Mouse (Mus musculus) spleen, postnatal 4 days (tissue): Measurements from ENCODE around the gene Il3.
A peak's percentile ranks its signal among the peaks of the same experiment; 100 is the strongest.

Experiments
- DNase-seq, 2 experiments: peaks; one replicate each; pipeline ENCODE4 v3.0.0; 2022; ENCODE audit warnings: low spot score in 2 of 2

Il3 gene

DNA sequence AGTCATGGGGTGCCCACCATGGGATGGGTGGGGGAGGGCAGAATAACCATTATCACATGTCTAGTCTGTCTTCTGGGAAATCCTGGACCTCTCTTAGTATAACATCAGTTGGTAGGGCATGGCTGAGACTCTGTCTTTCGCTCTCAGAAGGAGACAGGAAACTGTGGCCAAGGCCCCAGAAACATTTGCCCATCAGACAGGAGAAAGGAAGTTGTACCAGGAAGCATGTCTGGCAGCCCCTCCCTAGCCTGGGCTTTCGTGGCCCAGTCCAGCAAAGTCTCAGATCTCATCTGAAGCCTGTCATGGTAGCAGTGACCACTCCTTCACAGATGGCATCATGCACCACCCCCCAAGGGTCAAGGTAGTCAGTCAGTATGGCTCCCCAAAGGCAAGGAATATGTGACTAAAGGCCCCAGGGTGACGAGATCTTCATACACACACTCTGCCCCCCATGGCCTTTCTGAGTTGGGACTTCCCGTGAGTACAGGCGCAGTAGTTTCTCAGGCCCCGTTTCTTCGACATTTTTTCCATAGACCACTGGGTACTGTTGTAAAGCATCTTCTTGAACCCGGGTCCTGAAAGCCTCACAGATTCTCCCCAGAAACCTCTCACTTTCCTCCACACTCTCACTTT lies 20.9 kb upstream of the Il3 start:
- DNase-seq: no peak

DNA sequence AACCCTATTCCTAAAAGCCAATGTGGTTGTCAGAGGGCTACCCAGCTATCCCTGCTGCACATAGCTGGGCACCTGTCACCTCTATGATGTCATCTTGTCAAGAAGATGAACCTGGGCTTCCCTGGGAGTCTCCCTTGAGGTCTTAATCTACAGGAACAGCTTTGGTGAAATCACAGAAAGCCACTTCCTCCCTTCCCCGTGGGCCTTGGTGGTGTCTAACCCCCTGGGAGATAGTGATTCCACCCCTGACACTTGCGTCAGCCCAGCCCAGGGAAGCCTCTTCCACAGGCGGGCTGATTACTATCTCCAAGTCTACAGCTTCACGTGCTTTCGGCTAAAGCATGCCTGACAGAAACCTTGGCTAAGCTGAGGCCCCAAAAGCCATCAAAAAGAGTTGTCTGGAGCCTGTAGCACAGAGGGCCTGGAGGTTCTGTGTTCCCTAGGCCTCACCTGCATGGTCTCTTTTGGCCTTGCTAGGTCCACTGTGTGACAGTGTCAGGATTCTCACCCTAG lies 4.4 kb upstream of the Il3 start:
- no peak for DNase-seq

DNA sequence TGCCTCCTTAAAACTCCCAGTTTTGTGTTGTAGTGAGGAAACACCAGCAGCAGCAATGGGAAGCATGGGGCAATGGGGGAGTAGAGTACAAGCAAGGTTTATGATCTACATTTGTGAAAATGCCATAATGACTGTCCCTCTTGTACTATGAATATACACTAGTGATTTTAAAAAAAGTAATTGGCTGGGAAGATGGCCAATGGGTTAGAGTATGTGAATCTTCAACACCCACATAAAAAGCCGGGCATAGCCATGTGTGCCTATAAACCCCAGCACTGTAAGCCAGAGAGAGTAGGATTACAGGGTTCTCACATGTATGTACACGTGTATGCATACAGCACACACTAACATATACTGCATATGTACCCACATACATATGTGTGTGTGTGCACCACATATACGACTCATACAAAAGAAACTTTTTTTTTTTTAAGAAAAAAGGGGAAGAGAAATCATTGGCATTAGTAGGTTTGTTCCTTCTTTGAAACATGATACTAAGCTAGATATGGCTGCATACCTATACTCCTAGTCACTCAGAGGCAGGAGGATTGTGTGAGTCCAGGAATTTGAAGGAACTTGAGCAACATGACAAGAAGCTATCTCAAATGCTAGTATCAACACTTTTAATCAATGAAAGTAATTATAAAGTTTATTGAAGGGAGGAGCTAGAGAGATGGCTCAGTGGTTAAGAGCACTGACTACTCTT lies 2.3 kb upstream of the Il3 start:
- DNase-seq: no peak

DNA sequence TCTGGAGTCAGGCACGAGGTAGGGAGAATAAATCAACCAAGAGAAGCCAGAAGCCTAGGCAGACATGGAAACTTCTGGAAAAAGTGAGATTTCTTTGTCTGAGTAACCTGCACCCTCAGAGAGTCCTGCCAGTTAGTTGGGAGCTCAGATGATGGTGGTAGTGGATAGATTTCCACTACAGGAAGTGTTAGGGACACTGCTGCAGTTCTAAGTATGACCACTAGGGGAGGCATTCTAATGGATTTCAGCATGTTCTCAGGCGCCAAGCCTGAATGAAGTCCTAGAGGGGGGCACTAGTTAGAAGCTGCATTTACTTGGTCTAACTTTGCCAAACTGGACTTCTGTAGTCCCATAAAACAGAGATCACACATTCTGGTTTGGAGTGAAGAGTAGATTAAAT lies 2.5 kb downstream of the Il3 start:
- DNase-seq: peak; percentile 43 to 77

DNA sequence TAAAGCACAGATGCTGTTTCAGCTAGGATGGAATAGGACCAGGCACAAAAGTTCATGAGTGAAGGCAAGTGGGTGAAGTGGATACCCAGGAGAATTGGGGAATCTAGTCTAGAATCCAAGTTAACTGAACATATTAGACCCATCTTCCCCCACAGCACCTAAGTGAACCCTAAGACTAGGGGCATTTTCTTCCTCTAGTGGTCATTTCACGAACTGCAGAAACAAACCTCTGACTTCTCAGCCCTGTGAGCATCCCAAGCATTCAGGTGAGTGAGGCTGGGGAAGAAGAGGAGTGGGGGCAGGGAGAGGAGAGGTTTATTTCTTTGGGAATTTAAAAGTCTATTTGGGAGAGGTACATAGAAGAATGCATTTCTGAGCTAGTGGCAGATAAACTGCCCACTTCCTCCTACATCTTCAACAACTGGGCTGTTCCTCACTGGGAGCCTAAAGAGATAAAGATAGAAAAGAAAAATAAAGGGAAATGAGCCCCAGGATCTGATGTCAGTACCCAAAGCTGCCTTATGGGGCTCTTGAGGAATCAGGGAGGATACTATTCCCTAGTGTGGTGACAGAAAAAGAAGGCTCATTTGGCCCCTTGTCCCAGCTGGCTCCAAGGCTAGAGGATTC lies 3.6 kb downstream of the Il3 start:
- no peak for DNase-seq

DNA sequence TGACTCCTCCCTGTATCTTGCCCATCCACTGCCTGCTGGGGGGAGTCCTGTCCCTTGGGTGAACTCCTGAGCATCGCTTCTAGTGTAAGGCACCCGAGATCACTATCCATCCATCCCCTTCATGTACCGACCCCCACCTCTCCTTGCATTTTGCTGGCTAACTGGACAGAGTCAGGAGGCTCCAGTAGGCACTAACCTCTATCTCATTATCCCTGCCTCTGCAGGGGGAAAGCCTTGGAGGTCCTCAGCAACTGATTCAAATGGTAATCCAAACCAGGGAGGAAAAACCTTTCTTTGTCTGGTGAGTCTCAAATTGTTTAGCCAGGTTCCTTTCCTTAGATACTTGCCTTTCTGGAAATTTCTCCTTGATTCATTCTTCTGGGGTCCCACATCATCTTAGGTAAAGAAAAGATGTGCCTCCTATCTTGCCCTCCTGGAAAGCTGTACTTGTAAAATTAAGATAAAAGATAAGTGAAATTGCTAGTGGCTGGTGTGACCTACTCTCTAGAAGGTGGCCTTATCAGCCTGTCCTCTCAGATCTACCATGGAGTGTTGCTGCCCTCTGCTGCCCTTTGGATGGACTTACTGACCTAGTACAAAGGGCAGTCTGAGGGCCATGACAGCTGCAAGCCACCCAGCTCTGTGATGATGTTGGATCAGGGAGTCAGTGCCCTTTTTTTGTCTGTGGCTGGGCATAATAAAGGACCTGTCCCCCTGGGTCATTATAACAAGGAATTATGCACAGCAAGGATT lies 10.3 kb downstream of the Il3 start:
- peak; percentile 57 to 75 for DNase-seq

DNA sequence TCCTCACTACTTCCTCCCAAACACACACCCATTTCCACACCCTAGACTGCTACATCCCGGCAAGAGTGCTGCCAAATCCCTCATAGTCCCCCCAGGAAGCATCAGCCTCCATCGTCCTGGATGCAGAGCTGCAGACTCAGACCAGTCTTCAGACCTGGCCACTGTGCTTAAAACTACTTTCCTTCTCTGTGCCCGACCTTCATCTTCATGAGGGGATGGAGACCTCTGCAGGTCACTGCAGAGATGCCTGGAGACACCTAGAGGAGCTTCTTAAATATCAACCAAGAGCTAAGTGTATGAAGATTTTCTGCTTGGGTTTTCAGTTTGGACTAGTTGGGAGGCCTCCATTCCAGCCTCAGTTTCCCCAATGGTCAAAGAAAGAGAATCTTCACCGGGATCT lies 13.0 kb downstream of the Il3 start:
- DNase-seq: no peak

DNA sequence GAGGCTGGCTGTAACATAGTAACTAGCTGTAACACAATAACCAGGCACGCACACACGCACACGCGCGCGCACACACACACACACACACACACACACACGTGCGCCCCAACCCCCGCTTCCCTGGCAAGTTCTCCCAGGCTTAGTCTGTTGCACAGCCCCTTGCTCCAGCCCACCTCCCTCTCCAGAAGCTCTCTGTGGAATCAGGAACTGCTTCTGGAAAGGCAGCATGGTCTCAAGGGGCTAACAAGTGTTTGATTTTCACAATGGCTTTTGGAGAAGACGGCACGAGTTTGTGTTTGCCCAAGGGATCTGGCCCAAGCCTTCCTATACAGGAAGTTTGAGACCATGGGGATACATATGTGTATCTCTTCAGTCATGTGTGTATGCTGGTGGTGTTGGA lies 16.5 kb downstream of the Il3 start:
- no peak for DNase-seq

DNA sequence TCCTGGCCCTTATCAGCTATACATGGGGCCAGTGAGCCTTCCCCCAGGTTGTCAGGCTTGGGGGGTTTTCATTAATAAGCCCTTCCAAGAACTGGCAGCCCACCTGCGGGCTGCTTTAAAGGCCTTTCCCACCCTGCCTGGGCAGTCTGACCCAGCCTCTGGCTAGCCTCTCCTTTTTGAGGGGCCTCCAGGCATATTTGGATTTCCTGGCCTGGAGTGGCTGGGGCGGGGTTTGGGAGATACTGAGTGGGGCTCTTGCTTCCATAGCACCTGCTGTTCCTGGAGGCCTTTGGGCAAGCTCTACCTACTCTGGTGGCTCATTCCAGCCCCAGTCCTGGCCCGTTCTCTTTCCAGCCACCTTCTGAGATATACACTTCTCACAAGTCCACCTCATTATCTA lies 17.3 kb downstream of the Il3 start:
- no peak for DNase-seq

DNA sequence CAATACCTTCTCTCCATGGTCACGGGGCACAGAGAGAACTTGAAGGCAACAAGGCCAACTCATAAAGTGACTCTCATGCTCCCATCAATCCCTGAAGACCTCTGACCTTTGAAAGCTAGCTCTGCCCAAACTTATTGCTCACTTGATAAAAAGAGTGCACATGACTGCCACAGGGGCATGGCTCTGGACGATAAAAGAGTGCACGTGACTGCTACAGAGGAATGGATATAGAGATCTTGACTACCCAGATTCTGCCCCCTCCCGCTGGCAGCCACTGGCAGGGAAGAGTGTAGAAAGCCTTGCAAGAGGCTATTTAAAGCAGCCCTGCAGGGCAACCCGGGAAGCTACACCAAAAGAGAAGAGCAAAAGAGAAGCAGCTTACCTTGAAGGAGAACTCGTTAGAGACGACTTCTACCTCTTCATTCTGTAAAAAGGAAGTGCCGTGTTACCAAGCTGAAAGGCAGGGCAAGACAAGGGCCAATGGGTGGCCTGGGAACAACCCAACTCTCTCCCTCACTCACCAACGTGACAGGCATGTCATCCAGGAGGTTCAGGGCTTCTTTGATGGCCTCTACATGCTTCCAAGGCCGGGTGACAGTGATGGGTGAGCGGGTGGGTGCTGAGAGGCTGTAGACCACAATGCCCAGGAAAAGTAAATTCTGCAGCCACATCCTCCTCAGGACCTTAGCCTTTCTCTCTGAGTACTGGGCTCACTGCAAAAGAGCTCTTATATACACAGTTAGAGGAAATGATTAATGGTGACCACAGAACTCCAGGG lies 17.9 kb downstream of the Il3 start, which contains the start of gene Csf2:
Csf2 (minus strand) TSS at position 728 of the 778 bp plus-strand sequence.
- DNase-seq: no peak

DNA sequence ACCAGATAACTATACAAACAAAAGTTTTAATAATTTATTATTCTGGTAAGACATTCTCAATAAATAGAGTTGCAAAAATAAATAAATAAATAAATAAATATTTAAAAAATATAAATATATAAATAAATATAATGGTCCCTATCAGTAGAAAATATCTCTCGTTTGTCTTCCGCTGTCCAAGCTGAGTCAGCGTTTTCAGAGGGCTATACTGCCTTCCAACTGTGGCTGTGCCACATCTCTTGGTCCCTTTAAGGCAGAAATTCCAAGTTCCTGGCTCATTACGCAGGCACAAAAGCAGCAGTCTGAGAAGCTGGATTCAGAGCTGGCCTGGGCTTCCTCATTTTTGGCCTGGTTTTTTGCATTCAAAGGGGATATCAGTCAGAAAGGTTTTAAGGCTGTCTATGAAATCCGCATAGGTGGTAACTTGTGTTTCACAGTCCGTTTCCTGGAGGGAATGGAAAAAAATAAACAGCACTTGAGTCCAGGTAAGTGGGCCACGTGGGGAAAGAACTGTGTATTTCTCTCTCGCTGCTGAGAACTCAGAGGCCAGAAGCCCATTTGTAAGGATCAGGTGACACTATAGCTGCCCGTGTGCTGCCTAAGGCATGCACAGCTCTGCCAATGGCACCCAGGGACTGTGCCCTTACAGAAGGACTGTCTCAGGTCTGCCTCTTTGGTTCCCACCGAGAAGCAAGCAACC lies 19.7 kb downstream of the Il3 start:
- no peak for DNase-seq

DNA sequence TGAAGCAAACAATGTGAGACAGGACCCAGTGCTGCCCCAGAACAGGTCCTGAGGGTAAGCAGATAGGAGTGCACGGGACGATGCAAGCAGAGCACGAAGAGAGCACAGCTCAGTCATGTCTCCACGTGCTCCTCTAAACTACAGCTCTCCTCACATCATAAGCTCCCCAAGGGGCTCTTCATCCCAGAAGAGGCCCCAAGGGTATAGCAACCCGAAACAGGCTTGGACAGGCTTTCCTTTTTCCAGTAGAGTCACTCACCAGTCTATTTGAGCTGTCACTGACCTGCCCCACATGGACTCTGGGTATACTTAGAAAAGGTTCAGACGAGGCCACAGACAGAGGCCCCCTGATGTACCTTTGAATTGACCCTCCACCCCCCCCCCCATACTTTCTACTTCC lies 22.6 kb downstream of the Il3 start:
- no peak for DNase-seq

DNA sequence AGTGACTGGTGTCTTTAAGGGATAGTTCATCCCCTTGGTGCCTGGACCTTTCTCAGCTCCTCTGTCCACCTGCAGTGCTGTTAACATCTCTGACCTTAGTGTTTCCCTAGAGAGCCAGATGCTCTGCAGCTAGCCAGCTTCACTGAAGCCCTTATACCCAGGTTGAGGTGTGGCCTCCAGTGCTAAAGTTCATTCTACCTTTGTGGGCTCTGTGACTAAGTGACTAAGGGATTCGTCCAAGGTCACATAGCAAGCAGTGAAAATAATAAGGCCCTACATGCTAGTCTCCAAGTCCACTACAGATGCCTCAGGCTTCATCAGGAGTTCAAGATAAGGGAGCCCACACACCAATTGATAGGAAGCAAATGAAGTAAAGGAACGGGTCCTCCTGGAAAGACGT lies 24.6 kb downstream of the Il3 start:
- DNase-seq: no peak

DNA sequence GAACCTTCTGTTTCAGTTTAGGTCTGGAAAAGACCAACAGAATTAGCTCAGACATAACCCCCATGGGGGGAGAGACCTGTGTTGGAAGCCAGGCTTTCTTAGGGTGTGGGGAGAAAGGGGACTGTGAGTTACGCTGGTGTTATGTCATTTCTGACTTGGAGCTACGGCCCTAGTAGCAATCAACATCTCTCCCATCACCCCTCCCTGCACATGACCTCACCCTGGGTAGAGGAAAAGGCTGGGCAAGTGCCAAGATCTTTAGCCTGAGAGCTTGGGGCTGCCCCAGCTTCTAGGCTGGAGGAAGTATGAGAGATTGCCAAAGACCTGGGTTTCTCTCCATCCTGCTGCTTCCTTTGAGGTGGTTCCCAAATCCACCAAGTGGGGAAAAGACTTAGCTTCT lies 30.1 kb downstream of the Il3 start:
- no peak for DNase-seq

DNA sequence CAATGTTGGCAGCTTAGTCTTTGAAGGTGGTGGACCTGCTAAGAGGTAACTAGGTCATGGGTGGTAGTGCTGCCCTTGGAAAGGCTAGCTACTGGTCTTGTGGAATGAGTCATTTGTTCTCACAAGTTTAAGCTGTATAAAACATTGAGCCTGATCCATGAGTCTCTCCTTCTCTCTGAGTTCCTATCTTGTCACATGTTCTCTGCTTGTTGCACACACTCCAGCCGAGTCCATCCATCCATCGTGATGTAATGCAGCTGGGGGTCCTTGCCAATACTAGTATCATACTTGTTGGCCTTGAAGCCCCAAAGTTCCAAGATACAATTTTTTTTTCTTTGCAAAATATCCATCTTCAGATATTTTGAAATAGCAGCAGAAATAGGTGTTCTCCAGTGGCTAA lies 39.6 kb downstream of the Il3 start:
- no peak for DNase-seq

DNA sequence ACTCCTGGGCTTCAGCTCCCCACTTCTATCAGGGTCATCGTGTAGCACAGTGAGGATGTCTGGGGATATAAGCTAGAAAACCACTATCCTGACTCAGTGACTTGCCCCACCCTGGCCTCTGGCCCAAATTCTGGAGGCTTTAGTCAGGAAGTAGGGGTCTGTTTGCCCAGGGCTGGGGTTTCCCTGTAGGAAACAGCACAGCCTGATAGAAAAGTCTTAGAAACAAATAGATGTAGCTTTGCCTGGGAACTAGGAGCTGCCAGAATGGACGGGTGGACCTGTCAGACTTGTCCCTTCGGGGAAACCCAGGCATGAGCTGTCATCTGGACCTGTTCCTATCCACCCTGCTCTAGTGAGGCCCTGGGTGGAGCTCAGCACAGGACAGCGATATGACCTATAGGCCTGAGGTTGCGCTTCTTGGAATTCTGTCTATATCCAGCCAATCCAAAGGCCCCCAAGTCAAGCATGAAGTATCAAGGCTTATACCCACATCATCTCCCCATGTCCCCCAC lies 42.5 kb downstream of the Il3 start:
- DNase-seq: no peak

DNA sequence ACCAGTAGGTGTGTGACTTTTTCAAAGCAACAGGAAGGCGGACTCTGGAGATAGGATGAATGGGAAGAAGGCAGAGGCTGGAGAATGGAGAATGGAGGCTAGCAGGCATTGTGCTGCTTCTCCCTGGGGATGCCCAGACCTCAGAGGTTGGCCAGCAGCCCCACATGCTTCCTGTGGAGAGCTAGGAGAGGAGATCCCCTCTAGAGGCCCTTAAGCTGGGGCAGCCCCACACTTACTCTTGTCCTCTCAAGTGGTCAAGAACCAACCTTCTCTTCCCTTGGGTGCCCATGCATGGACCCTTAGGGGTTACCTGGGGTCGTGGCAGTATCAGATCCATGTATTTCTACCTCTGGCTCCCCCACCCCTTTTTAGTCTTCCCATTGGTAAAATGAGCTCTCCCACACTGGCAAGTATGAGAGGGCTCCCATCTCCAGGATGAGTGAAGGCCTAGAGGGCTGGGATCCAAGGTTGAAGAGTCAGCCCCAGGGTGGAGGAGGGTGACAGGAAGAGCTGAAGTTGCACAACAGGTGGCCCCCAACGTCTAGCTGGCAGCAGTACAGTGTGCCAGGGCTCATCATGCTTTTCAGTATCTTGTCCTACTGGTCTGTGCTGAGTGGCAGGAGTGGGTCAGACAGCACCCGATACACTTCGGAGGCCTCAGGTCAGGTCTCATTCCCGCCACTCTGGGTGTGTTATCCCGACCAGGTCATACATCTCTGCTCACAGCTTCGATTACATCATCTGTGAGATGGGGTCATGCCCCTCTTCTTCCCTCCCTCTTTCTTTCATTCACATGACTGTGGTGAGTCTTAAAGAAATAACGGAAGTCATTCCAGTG lies 43.2 kb downstream of the Il3 start:
- DNase-seq: no peak

DNA sequence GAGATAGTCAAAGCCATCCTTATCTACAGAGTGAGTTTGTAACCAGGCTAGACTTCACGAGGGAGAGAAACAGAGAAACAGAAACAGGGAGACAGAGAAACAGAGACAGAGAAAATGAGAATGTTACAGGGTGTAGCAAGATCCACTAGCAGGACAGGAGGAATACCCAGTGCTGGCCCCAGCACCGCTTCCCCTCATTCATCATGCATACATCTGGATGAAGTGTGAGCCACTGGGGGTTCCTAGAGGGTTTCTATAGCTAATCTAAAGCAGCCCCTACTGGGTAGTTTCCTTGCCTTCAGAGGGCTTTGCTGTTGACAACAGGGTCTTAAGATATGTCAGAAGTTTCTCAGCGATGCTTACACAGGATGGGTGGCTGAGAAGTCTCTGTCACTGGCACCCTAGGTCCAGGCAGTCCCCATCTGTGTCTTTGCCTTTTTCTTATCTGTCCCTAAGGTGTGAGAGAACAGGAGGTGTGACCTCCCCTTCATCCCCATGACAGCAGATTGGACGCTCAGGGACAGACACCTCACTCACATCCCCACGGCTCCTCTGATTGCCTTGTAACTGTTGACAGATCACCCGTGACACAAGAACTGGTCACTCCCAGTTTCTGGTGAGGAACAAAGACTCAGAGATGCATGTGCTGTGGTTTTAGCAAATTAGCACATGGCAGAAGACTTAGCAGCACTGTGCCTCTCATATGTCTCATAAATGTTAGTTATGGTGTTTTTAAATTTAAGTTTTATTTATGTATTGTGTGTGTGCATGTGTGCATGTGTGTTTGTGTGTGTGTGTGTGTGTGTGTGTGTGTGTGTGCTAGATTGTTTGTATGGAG lies 47.0 kb downstream of the Il3 start:
- DNase-seq: no peak

DNA sequence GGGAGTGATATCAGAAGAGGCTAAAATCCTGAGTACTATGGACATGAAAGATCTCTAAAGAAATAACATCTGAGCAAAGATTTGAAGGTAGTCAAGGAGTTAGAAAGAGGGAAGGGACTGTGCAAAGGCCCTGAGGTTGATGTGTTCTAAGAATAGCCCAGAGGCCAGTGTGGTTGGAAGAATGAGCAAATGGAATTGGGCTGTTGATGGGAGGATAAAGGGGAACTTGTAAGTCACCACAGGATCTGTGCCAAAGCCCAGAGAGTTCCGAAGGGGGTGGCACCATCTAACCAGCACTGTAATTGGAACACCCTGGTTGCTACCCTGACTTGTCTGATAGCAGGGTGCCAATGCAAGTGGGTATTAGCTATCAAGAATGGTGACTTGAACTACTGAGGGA lies 47.9 kb downstream of the Il3 start:
- no peak for DNase-seq
